8 mouse cellular contexts compared by ENCODE assay signal in the genomic region with DNA sequence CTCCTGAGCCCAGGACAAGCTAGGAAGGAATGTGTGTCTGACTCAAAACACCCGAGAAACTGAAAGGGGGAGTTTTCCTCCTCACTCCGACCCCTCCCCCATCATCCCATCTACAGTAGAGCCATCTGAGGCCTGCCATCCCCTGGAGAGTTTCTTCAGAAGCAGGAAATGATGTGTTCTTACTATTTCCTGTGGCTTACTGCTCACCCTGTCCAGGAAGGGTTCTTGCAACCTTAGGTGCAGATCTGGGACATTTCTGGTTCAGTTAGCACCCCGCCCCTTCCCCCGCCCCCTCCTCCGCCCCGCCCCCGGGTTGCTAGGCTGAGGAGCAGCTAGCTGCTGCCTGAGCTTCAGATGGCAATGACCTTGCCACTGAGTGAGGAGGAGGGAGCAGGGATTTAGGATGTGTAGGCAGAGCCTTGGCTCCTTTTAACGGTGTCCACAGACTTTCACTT. TPM values are rescaled to one million over a fixed set of nuclear protein-coding genes. Genes with fewer than 3 reads are reported as not detected.
DNase-seq lines count a peak whose midpoint lies in the region; ATAC-seq lines count a peak whose summit lies in the region.

No protein-coding gene starts in this region.

- H3K9ac ChIP-seq in forebrain, embryonic 14.5 days (ENCODE audit: low read length): no peak overlapping the region
- H3K9ac ChIP-seq in heart, embryonic 16.5 days (ENCODE audit: low read length): peak overlapping the region; percentile 38; the same call in 1 of the 2 replicates
- no peak overlapping the region for H3K9ac ChIP-seq in midbrain, embryonic 12.5 days (replicated peaks)

- no peaks in the 10 kb centered on the region for H3K9me3 ChIP-seq in forebrain, embryonic 10.5 days
- no peaks in the 10 kb centered on the region for H3K9me3 ChIP-seq in forebrain, embryonic 14.5 days (replicated peaks; ENCODE audit: control insufficient read depth, low read length)
- H3K9me3 ChIP-seq in heart, embryonic 16.5 days (replicated peaks; ENCODE audit: control insufficient read depth, low read length): no peaks in the 10 kb centered on the region
- no peaks in the 10 kb centered on the region for H3K9me3 ChIP-seq in midbrain, embryonic 12.5 days

- H3K27ac ChIP-seq in forebrain, embryonic 10.5 days: peak overlapping the region; percentile 76
- H3K27ac ChIP-seq in forebrain, embryonic 14.5 days (ENCODE audit: low read depth, low read length): no peak overlapping the region
- peak overlapping the region; percentile 56 for H3K27ac ChIP-seq in brown adipose tissue, adult 24 weeks (replicated peaks; ENCODE audit: low read depth, low read length)
- peak overlapping the region; percentile 88 for H3K27ac ChIP-seq in heart, embryonic 16.5 days (ENCODE audit: low read length)
- H3K27ac ChIP-seq in midbrain, embryonic 12.5 days (replicated peaks): peak overlapping the region; percentile 54; the same call in 1 of the 2 replicates

- peaks cover 54% of the 10 kb centered on the region for H3K27me3 ChIP-seq in forebrain, embryonic 10.5 days (ENCODE audit: poor library complexity, severe bottlenecking)
- no peaks in the 10 kb centered on the region for H3K27me3 ChIP-seq in forebrain, embryonic 14.5 days (replicated peaks; ENCODE audit: control insufficient read depth, insufficient read depth, low read length)
- no peaks in the 10 kb centered on the region for H3K27me3 ChIP-seq in heart, embryonic 16.5 days (ENCODE audit: control insufficient read depth, insufficient read depth, low read length)
- peaks cover 57% of the 10 kb centered on the region for H3K27me3 ChIP-seq in midbrain, embryonic 12.5 days

- peaks cover 61% of the 10 kb centered on the region for H3K4me1 ChIP-seq in forebrain, embryonic 10.5 days
- H3K4me1 ChIP-seq in forebrain, embryonic 14.5 days (ENCODE audit: control insufficient read depth, insufficient read depth, low read length): 0 out of 2 replicates have a peak, but pooled peaks cover 4% of the 10 kb centered on the region
- peaks cover 10% of the 10 kb centered on the region; the same call in 1 of the 2 replicates for H3K4me1 ChIP-seq in brown adipose tissue, adult 24 weeks (ENCODE audit: control insufficient read depth, insufficient read depth, insufficient read length, low read length)
- H3K4me1 ChIP-seq in heart, embryonic 16.5 days (ENCODE audit: control insufficient read depth, insufficient read depth, low read length): peaks cover 25% of the 10 kb centered on the region
- peaks cover 30% of the 10 kb centered on the region for H3K4me1 ChIP-seq in midbrain, embryonic 12.5 days

- no peak for ATAC-seq in forebrain, embryonic 14.5 days
- peak; percentile 79 for ATAC-seq in heart, embryonic 16.5 days (replicated peaks; ENCODE audit: extremely low read depth, insufficient read depth, low FRiP score)
- ATAC-seq in midbrain, embryonic 12.5 days (ENCODE audit: low FRiP score, low read depth): 0 out of 2 replicates have a peak, but pooled peaks have one; percentile 34

- H3K4me3 ChIP-seq in forebrain, embryonic 10.5 days: peak overlapping the region; percentile 28
- H3K4me3 ChIP-seq in forebrain, embryonic 14.5 days (ENCODE audit: low read depth, low read length): no peak overlapping the region
- H3K4me3 ChIP-seq in brown adipose tissue, adult 24 weeks (ENCODE audit: insufficient read depth, low read depth, low read length): 0 out of 2 replicates have a peak overlapping the region, but pooled peaks have one; percentile 13
- H3K4me3 ChIP-seq in heart, embryonic 16.5 days (ENCODE audit: low read length): peak overlapping the region; percentile 1; the same call in 1 of the 2 replicates
- no peak overlapping the region for H3K4me3 ChIP-seq in midbrain, embryonic 12.5 days

- H3K4me2 ChIP-seq in forebrain, embryonic 14.5 days (ENCODE audit: low read length): no peak overlapping the region
- H3K4me2 ChIP-seq in heart, embryonic 16.5 days (ENCODE audit: low read depth, low read length): peak overlapping the region; percentile 40
- H3K4me2 ChIP-seq in midbrain, embryonic 12.5 days (replicated peaks): peak overlapping the region; percentile 7; the same call in 1 of the 2 replicates

- peak; percentile 70 for DNase-seq in forebrain, embryonic 10.5 days (ENCODE audit: extremely low spot score, low spot score)
- DNase-seq in forebrain, embryonic 14.5 days (ENCODE audit: low spot score): no peak
- peak; percentile 63 to 78 for DNase-seq in kidney, postnatal 4 days
- DNase-seq in thymus, postnatal 14 days: peak; percentile 73
- DNase-seq in frontal cortex, adult 2 months (ENCODE audit: extremely low spot score in 1 of 2, low spot score in 1 of 2): no peak

- 0 out of 2 replicates have a peak, but pooled peaks cover 3% of the 10 kb centered on the region for H3K36me3 ChIP-seq in forebrain, embryonic 10.5 days (replicated peaks)
- H3K36me3 ChIP-seq in forebrain, embryonic 14.5 days (ENCODE audit: control insufficient read depth, insufficient read depth, low read length): no peaks in the 10 kb centered on the region
- no peaks in the 10 kb centered on the region for H3K36me3 ChIP-seq in heart, embryonic 16.5 days (ENCODE audit: control insufficient read depth, insufficient read depth)
- no peaks in the 10 kb centered on the region; the same call in 1 of the 2 replicates for H3K36me3 ChIP-seq in midbrain, embryonic 12.5 days

- 2% methylated on average over 8 of the region's 8 CpGs for WGBS in forebrain, embryonic 10.5 days
- WGBS in forebrain, embryonic 14.5 days: 2% methylated on average over 8 of the region's 8 CpGs
- WGBS in heart, embryonic 16.5 days: under 1% methylated on average over 8 of the region's 8 CpGs
- 5% methylated on average over 8 of the region's 8 CpGs for WGBS in midbrain, embryonic 12.5 days

RNA-seq across cellular contexts. Expression of gene Ccin, which starts 11.1 kb away (rescaled TPM):
- polyA plus RNA-seq in forebrain, embryonic 10.5 days (2016; fragmentation: Nextera tagmentation; extraction: Ambion mirVana): not detected in 2 replicates
- polyA plus RNA-seq in forebrain, embryonic 14.5 days (2014; fragmentation: Nextera tagmentation; extraction: Ambion mirVana): not detected in 2 replicates
- not detected in 2 replicates for polyA plus RNA-seq in brown adipose tissue, adult 24 weeks (2012; ENCODE audit: insufficient read depth, insufficient read length, missing spikeins)
- not detected in 2 replicates for polyA plus RNA-seq in heart, embryonic 16.5 days (2015; fragmentation: Nextera tagmentation; extraction: Ambion mirVana)
- polyA plus RNA-seq in midbrain, embryonic 12.5 days (2016; fragmentation: Nextera tagmentation; extraction: Ambion mirVana): not detected in 2 replicates
- polyA plus RNA-seq in frontal cortex, adult 2 months (2012; rRNA removed): 0.06 TPM in 1 of 2 replicates, not detected in the other

RNA-seq across cellular contexts. Expression of gene Glipr2, which starts 15.0 kb away (rescaled TPM):
- polyA plus RNA-seq in forebrain, embryonic 10.5 days (2016; fragmentation: Nextera tagmentation; extraction: Ambion mirVana): 52.7 and 52.8 TPM in 2 replicates
- 37.0 and 41.8 TPM in 2 replicates for polyA plus RNA-seq in forebrain, embryonic 14.5 days (2014; fragmentation: Nextera tagmentation; extraction: Ambion mirVana)
- 2.9 and 4.3 TPM in 2 replicates for polyA plus RNA-seq in brown adipose tissue, adult 24 weeks (2012; ENCODE audit: insufficient read depth, insufficient read length, missing spikeins)
- polyA plus RNA-seq in heart, embryonic 16.5 days (2015; fragmentation: Nextera tagmentation; extraction: Ambion mirVana): 51.4 and 53.7 TPM in 2 replicates
- 54.6 and 62.9 TPM in 2 replicates for polyA plus RNA-seq in midbrain, embryonic 12.5 days (2016; fragmentation: Nextera tagmentation; extraction: Ambion mirVana)
- 4.6 and 5.4 TPM in 2 replicates for polyA plus RNA-seq in frontal cortex, adult 2 months (2012; rRNA removed)

RNA-seq across cellular contexts. Expression of gene Clta, which starts 32.1 kb away (rescaled TPM):
- polyA plus RNA-seq in forebrain, embryonic 10.5 days (2016; fragmentation: Nextera tagmentation; extraction: Ambion mirVana): 176 and 179 TPM in 2 replicates
- 303 and 306 TPM in 2 replicates for polyA plus RNA-seq in forebrain, embryonic 14.5 days (2014; fragmentation: Nextera tagmentation; extraction: Ambion mirVana)
- polyA plus RNA-seq in brown adipose tissue, adult 24 weeks (2012; ENCODE audit: insufficient read depth, insufficient read length, missing spikeins): 97.5 and 140 TPM in 2 replicates
- polyA plus RNA-seq in heart, embryonic 16.5 days (2015; fragmentation: Nextera tagmentation; extraction: Ambion mirVana): 134 and 150 TPM in 2 replicates
- polyA plus RNA-seq in midbrain, embryonic 12.5 days (2016; fragmentation: Nextera tagmentation; extraction: Ambion mirVana): 226 and 233 TPM in 2 replicates
- polyA plus RNA-seq in frontal cortex, adult 2 months (2012; rRNA removed): 440 and 454 TPM in 2 replicates

Comparison
In these comparisons a context has a peak if more than half of its experiments do, and no peak if none do; other contexts are left out.
1. DNase-seq: peak in forebrain, embryonic 10.5 days (single experiment), kidney, postnatal 4 days (2 of 2) and thymus, postnatal 14 days (single experiment); none in forebrain, embryonic 14.5 days (single experiment) and frontal cortex, adult 2 months (0 of 2).
2. H3K4me3 ChIP-seq: peak in forebrain, embryonic 10.5 days (single experiment), brown adipose tissue, adult 24 weeks (single experiment) and heart, embryonic 16.5 days (single experiment); none in forebrain, embryonic 14.5 days (single experiment) and midbrain, embryonic 12.5 days (single experiment).